Mouse (Mus musculus): ENCODE data around the gene Opn3.
A peak's percentile ranks its signal among the peaks of the same experiment; 100 is the strongest.

The Opn3 gene

GRCm38 (mm10) chr1:175648615-175649014, 44.0 kb downstream of the Opn3 start:
- no peak for DNase-seq

GRCm38 (mm10) chr1:175646952-175647351, 45.6 kb downstream of the Opn3 start:
- DNase-seq: peak; percentile 74

GRCm38 (mm10) chr1:175643496-175644265, 48.9 kb downstream of the Opn3 start:
- DNase-seq: no peak

GRCm38 (mm10) chr1:175640435-175641150, 52.0 kb downstream of the Opn3 start:
- no peak for DNase-seq

- no peak for DNase-seq
These were observed 53.5 kb downstream of the Opn3 start for GRCm38 (mm10) chr1:175639072-175639471.

- no peak for DNase-seq
These were observed 54.9 kb downstream of the Opn3 start for GRCm38 (mm10) chr1:175637677-175638076.

- no peak for DNase-seq
These were observed 60.1 kb downstream of the Opn3 start for GRCm38 (mm10) chr1:175632470-175632869.

GRCm38 (mm10) chr1:175631721-175632221, 60.8 kb downstream of the Opn3 start:
- DNase-seq: peak; percentile 56

GRCm38 (mm10) chr1:175631080-175631479, 61.5 kb downstream of the Opn3 start:
- no peak for DNase-seq

GRCm38 (mm10) chr1:175630345-175630744, 62.2 kb downstream of the Opn3 start:
- no peak for DNase-seq

GRCm38 (mm10) chr1:175629248-175629647, 63.3 kb downstream of the Opn3 start:
- DNase-seq: no peak

GRCm38 (mm10) chr1:175625990-175626692, 66.4 kb downstream of the Opn3 start:
- peak; percentile 36 for DNase-seq

- DNase-seq: peak; percentile 98
These were observed 67.2 kb downstream of the Opn3 start, which contains the start of gene Fh1 for GRCm38 (mm10) chr1:175625257-175625879. Gene Fh1 (minus strand): TSS chr1:175625635.

- DNase-seq: no peak
These were observed 68.9 kb downstream of the Opn3 start for GRCm38 (mm10) chr1:175623656-175624055.

GRCm38 (mm10) chr1:175619814-175620431, 72.7 kb downstream of the Opn3 start, which contains the start of gene Kmo:
Gene Kmo (plus strand): TSS chr1:175620381.
- DNase-seq: no peak

- DNase-seq: no peak
These were observed 77.6 kb downstream of the Opn3 start for GRCm38 (mm10) chr1:175614992-175615391.

All from kidney, postnatal 14 days (tissue).